Mouse (Mus musculus) brown adipose tissue, adult 24 weeks (tissue): Measurements from ENCODE around the gene Itgb1. TPM values are rescaled to one million over a fixed set of nuclear protein-coding genes. Genes with fewer than 3 reads are reported as not detected.

Experiments
- H3K27ac ChIP-seq: fragments of 200-500 bp; replicated peaks from 2 replicates; pipeline ENCODE4 v1.5.1; 2012; ENCODE audit warnings: low read depth, mild to moderate bottlenecking, low read length
- H3K4me1 ChIP-seq: fragments of 200-500 bp; 2 replicates; pipeline ENCODE4 v1.6.1; 2012; ENCODE audit warnings: low read length, mixed read lengths; ENCODE audit not compliant: control insufficient read depth, insufficient read depth, insufficient read length
- H3K4me3 ChIP-seq: fragments of 200-500 bp; 2 replicates; pipeline ENCODE4 v1.5.1; 2012; ENCODE audit warnings: low read depth, mild to moderate bottlenecking, low read length, moderate library complexity; ENCODE audit not compliant: insufficient read depth
- polyA plus RNA-seq: library from polyadenylated mRNA; stranded (reverse); fragments of >200 nt; gene quantifications from 2 replicates; pipeline ENCODE4 v1.2.4, GENCODE M21; 2012; ENCODE audit not compliant: missing spikeins, insufficient read depth, insufficient read length

Gene Itgb1
- polyA plus RNA-seq, 1 experiment, result 111 TPM

- no peak overlapping the region for H3K27ac ChIP-seq
- H3K4me3 ChIP-seq, result no peak overlapping the region
- no peaks in the 10 kb centered on the region for H3K4me1 ChIP-seq
These were observed 23.8 kb downstream of the Itgb1 start for GRCm38 (mm10) chr8:128709261-128709660.

- H3K27ac ChIP-seq, result no peak overlapping the region
- H3K4me3 ChIP-seq, result no peak overlapping the region
- H3K4me1 ChIP-seq, result no peaks in the 10 kb centered on the region
These were observed 30.7 kb downstream of the Itgb1 start for GRCm38 (mm10) chr8:128716184-128716583.

- H3K27ac ChIP-seq, result no peak overlapping the region
- no peaks in the 10 kb centered on the region for H3K4me1 ChIP-seq
- no peak overlapping the region for H3K4me3 ChIP-seq
These were observed 39.4 kb downstream of the Itgb1 start for GRCm38 (mm10) chr8:128724819-128725218.

- no peak overlapping the region for H3K4me3 ChIP-seq
- H3K27ac ChIP-seq, result no peak overlapping the region; the same call in 1 of the 2 replicates
These were observed 41.8 kb downstream of the Itgb1 start for GRCm38 (mm10) chr8:128727213-128727612.

DNA sequence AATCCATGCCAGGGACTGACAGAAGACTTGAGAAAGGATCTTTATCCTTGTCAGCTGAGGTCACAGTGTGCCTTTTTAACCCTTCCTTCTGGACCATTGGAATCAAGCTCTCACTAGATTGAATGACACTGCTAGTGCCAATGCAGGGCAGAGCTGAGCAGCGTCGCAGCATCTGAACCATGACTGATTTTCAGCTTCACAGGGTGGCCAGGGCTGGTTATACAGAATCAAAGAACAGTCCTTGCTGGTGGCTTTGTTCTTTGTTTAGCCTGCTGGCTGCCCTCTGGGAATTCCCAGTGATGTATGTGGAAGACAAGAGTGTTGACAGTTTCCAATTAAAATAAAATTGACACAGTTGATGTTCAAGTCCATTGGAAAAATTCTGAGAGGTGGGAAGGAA, 46.8 kb downstream of the Itgb1 start:
- H3K27ac ChIP-seq, result no peak overlapping the region
- H3K4me1 ChIP-seq, result no peaks in the 10 kb centered on the region
- no peak overlapping the region for H3K4me3 ChIP-seq

More at GRCm38 (mm10) chr8:128727213-128727612, 41.8 kb downstream of the Itgb1 start:
- H3K4me1 ChIP-seq, result no peaks in the 10 kb centered on the region

DNA sequence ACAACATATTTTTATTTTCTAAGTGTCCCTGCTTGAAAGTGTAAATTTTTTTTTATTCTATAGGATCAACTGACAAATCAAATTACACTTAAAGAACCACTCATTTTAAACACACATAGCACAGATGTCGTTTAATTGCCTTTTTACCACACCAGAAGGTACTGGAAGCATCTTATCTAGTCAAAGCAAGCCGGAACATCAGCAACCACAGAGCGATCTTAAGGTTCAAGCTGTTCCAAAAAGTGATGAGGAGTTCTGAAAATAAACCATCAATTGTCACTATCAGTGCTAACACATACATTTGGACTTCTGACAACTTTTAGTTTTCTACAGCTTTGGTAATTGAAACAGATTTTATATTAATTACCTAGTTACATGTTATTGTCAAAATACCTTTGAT, 48.7 kb downstream of the Itgb1 start:
- Histone ChIP-seq H3K4me1 (no peaks in the 10 kb centered on the region), H3K27ac (no peak overlapping the region), H3K4me3 (no peak overlapping the region)

- H3K27ac ChIP-seq, result no peak overlapping the region
- no peaks in the 10 kb centered on the region for H3K4me1 ChIP-seq
- no peak overlapping the region for H3K4me3 ChIP-seq
These were observed 50.2 kb downstream of the Itgb1 start for GRCm38 (mm10) chr8:128735692-128736091.

Other genes with a start within 250 kb of the Itgb1 start
- not detected in 2 replicates for gene Gm3952, start 113.0 kb downstream of the Itgb1 start, polyA plus RNA-seq